Mouse (Mus musculus) liver, embryonic 11.5 days (tissue): Measurements from ENCODE around the gene Nfia. TPM values are rescaled to one million over a fixed set of nuclear protein-coding genes. Genes with fewer than 3 reads are reported as not detected.

ENCODE experiments used
- ATAC-seq: fragments of 200-750 bp; cut with Nextera tagmentation; replicated peaks from 2 replicates; pipeline ENCODE4 v1.8.0; 2017; ENCODE audit warnings: moderate number of reproducible peaks, mild to moderate bottlenecking, moderate TSS enrichment, moderate library complexity; ENCODE audit not compliant: low FRiP score
- DNase-seq: peaks from one replicate; pipeline ENCODE4 v3.0.0-alpha.2; 2017; ENCODE audit warnings: low spot score
- H3K27ac ChIP-seq: fragments of 300-500 bp; sonication (generic); 2 replicates; pipeline ENCODE4 v1.5.1; 2014; ENCODE audit warnings: mild to moderate bottlenecking, low read depth, low read length, control low read depth
- H3K27me3 ChIP-seq: fragments of 300-500 bp; sonication (generic); replicated peaks from 2 replicates; pipeline ENCODE4 v1.6.1; 2014; ENCODE audit warnings: low read length, mixed read lengths; ENCODE audit not compliant: control insufficient read depth, insufficient read depth
- H3K36me3 ChIP-seq: fragments of 300-500 bp; sonication (generic); 2 replicates; pipeline ENCODE4 v1.6.1; 2014; ENCODE audit warnings: mild to moderate bottlenecking, low read length, moderate library complexity, mixed read lengths; ENCODE audit not compliant: control insufficient read depth, insufficient read depth
- H3K4me1 ChIP-seq: fragments of 300-500 bp; sonication (generic); replicated peaks from 2 replicates; pipeline ENCODE4 v1.6.1; 2014; ENCODE audit warnings: low read length, mixed read lengths; ENCODE audit not compliant: control insufficient read depth, insufficient read depth
- H3K4me2 ChIP-seq: fragments of 300-500 bp; sonication (generic); 2 replicates; pipeline ENCODE4 v1.6.1; 2014; ENCODE audit warnings: mild to moderate bottlenecking, control low read depth, moderate library complexity
- H3K4me3 ChIP-seq: fragments of 300-500 bp; sonication (generic); 2 replicates; pipeline ENCODE4 v1.5.1; 2014; ENCODE audit warnings: low read depth, low read length, control low read depth
- H3K9ac ChIP-seq: fragments of 300-500 bp; sonication (generic); 2 replicates; pipeline ENCODE4 v1.6.1; 2014; ENCODE audit warnings: low read depth, low read length, control low read depth
- H3K9me3 ChIP-seq: fragments of 300-500 bp; sonication (generic); 2 replicates; pipeline ENCODE4 v1.6.1; 2016; ENCODE audit warnings: low read length, inconsistent platforms, mixed read lengths; ENCODE audit not compliant: control insufficient read depth
- WGBS: fragments of 180-500 bp; shearing (Covaris S2); extraction: QIAGEN DNeasy Blood & Tissue Kit; methylation state at CpG from one replicate; pipeline ENCODE4 v1.1.7; 2014; 5-methylcytosine and 5-hydroxymethylcytosine counted together
- polyA plus RNA-seq: library from polyadenylated mRNA; unstranded; fragments of >200 nt; fragmentation: Nextera tagmentation; extraction: Ambion mirVana; gene quantifications from 2 replicates; pipeline ENCODE4 v1.2.1, GENCODE M21; 2014

Nfia gene
- polyA plus RNA-seq, 1 experiment from 2014 or later: 11.3 TPM

- DNase-seq (peak; percentile 36), ATAC-seq (peak; percentile 56; the same call in 1 of the 2 replicates)
- H3K9me3 ChIP-seq: no peaks in the 10 kb centered on the region
- H3K4me3 ChIP-seq: no peak overlapping the region
- H3K4me1 ChIP-seq: peaks cover 9% of the 10 kb centered on the region; the same call in 1 of the 2 replicates
- WGBS: 17% methylated on average over 11 of the region's 11 CpGs
- H3K27me3 ChIP-seq: no peaks in the 10 kb centered on the region
- H3K4me2 ChIP-seq: peak overlapping the region; percentile 20
- H3K36me3 ChIP-seq: no peaks in the 10 kb centered on the region
- no peak overlapping the region for H3K9ac ChIP-seq
- peak overlapping the region; percentile 48 for H3K27ac ChIP-seq
Observed at GRCm38 (mm10) chr4:98004108-98004625, 231.6 kb downstream of the Nfia start.

DNA sequence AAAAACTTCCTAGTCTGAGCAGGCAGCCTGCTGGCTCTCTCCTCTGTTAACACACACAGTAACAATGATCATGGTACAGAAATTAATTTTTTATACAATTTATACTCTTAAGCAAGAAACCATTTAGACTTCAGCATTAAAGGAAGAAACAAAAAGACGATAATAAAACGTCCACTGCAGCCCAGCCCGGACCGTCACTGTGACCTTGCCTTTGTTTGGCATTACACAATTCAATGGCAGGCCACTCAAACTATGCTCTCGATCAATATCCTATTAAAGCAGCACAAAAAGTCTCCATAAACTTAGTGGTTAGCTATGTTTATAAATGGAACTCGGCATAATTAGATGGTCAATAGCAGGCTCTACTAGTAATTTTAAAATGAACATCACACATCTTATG is 232.5 kb downstream of the Nfia start:
- H3K27me3 ChIP-seq: no peaks in the 10 kb centered on the region
- no peak overlapping the region for H3K9ac ChIP-seq
- no peak for DNase-seq
- 76% methylated on average over 6 of the region's 6 CpGs for WGBS
- peaks cover 9% of the 10 kb centered on the region; the same call in 1 of the 2 replicates for H3K4me1 ChIP-seq
- no peaks in the 10 kb centered on the region for H3K36me3 ChIP-seq
- ATAC-seq: no peak
- no peak overlapping the region for H3K27ac ChIP-seq
- no peaks in the 10 kb centered on the region for H3K9me3 ChIP-seq
- no peak overlapping the region for H3K4me3 ChIP-seq
- H3K4me2 ChIP-seq: peak overlapping the region; percentile 14; the same call in 1 of the 2 replicates

DNA sequence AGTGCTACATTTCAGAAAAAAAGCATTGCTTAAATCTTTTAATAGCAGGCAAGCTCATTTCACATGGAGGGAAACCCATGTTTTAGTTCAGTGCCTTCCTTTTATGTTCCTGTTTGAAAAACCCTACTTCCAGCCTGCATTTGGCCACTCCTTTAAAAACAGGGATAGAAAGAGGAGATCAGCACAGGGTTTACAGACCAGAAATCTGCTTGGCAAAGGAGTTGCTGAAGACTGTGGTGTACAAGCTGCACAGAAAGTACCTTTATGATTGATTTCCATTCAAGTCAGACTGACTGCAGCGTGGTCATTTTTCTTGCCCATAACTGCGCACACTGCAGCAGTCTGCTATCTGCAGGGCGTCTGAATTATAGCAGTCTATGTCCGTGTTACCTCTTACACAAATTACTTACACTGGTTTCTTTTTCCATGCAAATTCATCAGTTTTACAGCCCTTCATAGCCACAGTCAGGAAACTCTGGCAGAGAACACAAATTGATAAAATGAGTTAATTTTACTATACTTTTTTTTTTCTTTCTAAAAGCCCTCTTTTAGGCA is 236.4 kb downstream of the Nfia start:
- Histone ChIP-seq H3K27ac (no peak overlapping the region), H3K9ac (no peak overlapping the region), H3K4me3 (no peak overlapping the region), H3K36me3 (no peaks in the 10 kb centered on the region), H3K27me3 (no peaks in the 10 kb centered on the region), H3K9me3 (no peaks in the 10 kb centered on the region), H3K4me2 (no peak overlapping the region), H3K4me1 (peaks cover 9% of the 10 kb centered on the region; the same call in 1 of the 2 replicates)
- DNase-seq: no peak
- no peak for ATAC-seq
- WGBS: 69% methylated on average over 4 of the region's 4 CpGs

GRCm38 (mm10) chr4:98009966-98010365 is 237.4 kb downstream of the Nfia start:
- Histone ChIP-seq H3K27me3 (no peaks in the 10 kb centered on the region), H3K9me3 (no peaks in the 10 kb centered on the region), H3K9ac (no peak overlapping the region), H3K4me2 (no peak overlapping the region), H3K4me1 (no peaks in the 10 kb centered on the region), H3K36me3 (no peaks in the 10 kb centered on the region), H3K27ac (no peak overlapping the region), H3K4me3 (no peak overlapping the region)
- 88% methylated on average over 2 of the region's 2 CpGs for WGBS
- DNase-seq (no peak), ATAC-seq (no peak)

GRCm38 (mm10) chr4:98019811-98020210 is 247.3 kb downstream of the Nfia start:
- Histone ChIP-seq H3K27me3 (no peaks in the 10 kb centered on the region), H3K9ac (no peak overlapping the region), H3K4me2 (no peak overlapping the region), H3K4me1 (no peaks in the 10 kb centered on the region), H3K36me3 (peaks cover 5% of the 10 kb centered on the region; the same call in 1 of the 2 replicates), H3K27ac (no peak overlapping the region), H3K9me3 (no peaks in the 10 kb centered on the region), H3K4me3 (no peak overlapping the region)
- DNase-seq (no peak), ATAC-seq (no peak)
- WGBS: 74% methylated on average over 3 of the region's 3 CpGs

- Histone ChIP-seq H3K9ac (no peak overlapping the region), H3K4me1 (no peaks in the 10 kb centered on the region), H3K4me2 (no peak overlapping the region), H3K27me3 (no peaks in the 10 kb centered on the region), H3K4me3 (no peak overlapping the region), H3K27ac (no peak overlapping the region), H3K9me3 (no peaks in the 10 kb centered on the region), H3K36me3 (peaks cover 5% of the 10 kb centered on the region; the same call in 1 of the 2 replicates)
- DNase-seq (no peak), ATAC-seq (no peak)
- WGBS: 75% methylated on average over 7 of the region's 7 CpGs
Observed at GRCm38 (mm10) chr4:98020836-98021235, 248.3 kb downstream of the Nfia start.

GRCm38 (mm10) chr4:98023245-98023792 is 250.8 kb downstream of the Nfia start:
- Histone ChIP-seq H3K4me1 (no peaks in the 10 kb centered on the region), H3K9me3 (no peaks in the 10 kb centered on the region), H3K27ac (no peak overlapping the region), H3K4me3 (no peak overlapping the region), H3K27me3 (no peaks in the 10 kb centered on the region), H3K36me3 (peaks cover 5% of the 10 kb centered on the region; the same call in 1 of the 2 replicates), H3K4me2 (no peak overlapping the region), H3K9ac (no peak overlapping the region)
- no peak for DNase-seq
- no peak for ATAC-seq
- WGBS: 84% methylated on average over 6 of the region's 6 CpGs

DNA sequence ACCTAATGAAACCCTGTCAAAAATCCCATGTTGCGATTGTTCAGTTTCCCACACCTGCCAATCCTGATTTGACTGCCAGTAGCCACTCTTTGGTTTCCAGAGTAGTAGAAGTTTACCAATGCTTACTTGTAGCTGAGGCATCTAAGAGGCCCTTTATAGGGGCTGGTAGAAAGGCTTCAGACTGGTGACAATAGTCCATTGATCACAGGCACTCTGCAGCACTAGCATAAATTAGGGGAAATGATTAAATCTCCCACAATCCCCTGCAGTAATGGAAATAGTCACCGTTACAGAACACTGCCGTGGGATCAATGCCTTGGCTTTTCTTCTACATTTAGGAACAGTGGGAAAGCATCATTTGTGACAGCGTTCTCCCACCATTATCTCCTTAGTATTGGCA is 254.9 kb downstream of the Nfia start:
- WGBS: 85% methylated on average over 4 of the region's 4 CpGs
- no peak overlapping the region for H3K27ac ChIP-seq
- H3K4me1 ChIP-seq: no peaks in the 10 kb centered on the region
- no peaks in the 10 kb centered on the region for H3K9me3 ChIP-seq
- H3K4me3 ChIP-seq: no peak overlapping the region
- H3K4me2 ChIP-seq: no peak overlapping the region
- ATAC-seq: no peak
- no peaks in the 10 kb centered on the region for H3K27me3 ChIP-seq
- H3K9ac ChIP-seq: no peak overlapping the region
- H3K36me3 ChIP-seq: no peaks in the 10 kb centered on the region
- DNase-seq: no peak

- no peak overlapping the region for H3K4me3 ChIP-seq
- no peaks in the 10 kb centered on the region for H3K9me3 ChIP-seq
- no peak for DNase-seq
- 64% methylated on average over 3 of the region's 3 CpGs for WGBS
- H3K9ac ChIP-seq: no peak overlapping the region
- no peaks in the 10 kb centered on the region for H3K36me3 ChIP-seq
- no peak overlapping the region for H3K27ac ChIP-seq
- H3K27me3 ChIP-seq: no peaks in the 10 kb centered on the region
- no peak for ATAC-seq
- H3K4me2 ChIP-seq: no peak overlapping the region
- no peaks in the 10 kb centered on the region for H3K4me1 ChIP-seq
Observed at GRCm38 (mm10) chr4:98031871-98032270, 259.3 kb downstream of the Nfia start.
